Mouse (Mus musculus) erythroblast, embryonic 14.5 days (primary cell): ENCODE measurements at regions not wholly inside any gene's neighbourhood (a gene's known extent, or its start where the extent isn't known, plus 50 kb on each side); places are given as distances from the start of the nearest gene placed in this dataset.

Experiments
- GATA1 ChIP-seq: IDR thresholded peaks from 2 replicates; pipeline ENCODE4 v1.6.1; 2012; ENCODE audit warnings: low read length, inconsistent platforms, mixed read lengths
- TAL1 ChIP-seq: IDR thresholded peaks from 3 replicates; pipeline ENCODE4 v1.6.1; 2012; ENCODE audit warnings: low read length, inconsistent platforms, mixed read lengths

DNA sequence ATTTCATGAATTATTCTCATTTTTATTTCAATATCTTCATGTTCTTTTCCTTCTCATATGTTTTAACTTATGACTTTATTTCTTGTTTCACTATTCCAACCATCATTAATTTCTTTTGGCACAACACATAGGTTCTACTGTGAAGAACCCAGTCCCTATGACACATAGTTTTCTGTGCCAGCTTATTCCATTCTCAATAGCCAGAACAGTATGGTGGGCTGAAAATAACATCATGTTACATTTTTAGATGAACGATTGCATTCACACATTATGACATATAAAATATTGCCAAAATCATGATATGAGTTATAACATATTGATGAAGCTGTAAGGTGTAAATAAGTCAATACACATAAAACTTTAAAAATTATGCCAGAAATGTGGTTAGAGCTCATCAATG lies 982.4 kb downstream of the Gsdmc2 start:
- no peak for TF ChIP-seq TAL1
- TF ChIP-seq GATA1: no peak
